Mouse (Mus musculus) megakaryocyte, embryonic 14.5 days (primary cell): ENCODE results near the gene Klf9.

Experiments
- FLI1 ChIP-seq: IDR thresholded peaks from 2 replicates; pipeline ENCODE4 v1.6.1; 2012; ENCODE audit warnings: low read length, inconsistent platforms, mixed read lengths
- GATA1 ChIP-seq: IDR thresholded peaks from 3 replicates; pipeline ENCODE4 v1.6.1; 2012; ENCODE audit warnings: mixed read lengths, low read length, inconsistent platforms, borderline replicate concordance

DNA sequence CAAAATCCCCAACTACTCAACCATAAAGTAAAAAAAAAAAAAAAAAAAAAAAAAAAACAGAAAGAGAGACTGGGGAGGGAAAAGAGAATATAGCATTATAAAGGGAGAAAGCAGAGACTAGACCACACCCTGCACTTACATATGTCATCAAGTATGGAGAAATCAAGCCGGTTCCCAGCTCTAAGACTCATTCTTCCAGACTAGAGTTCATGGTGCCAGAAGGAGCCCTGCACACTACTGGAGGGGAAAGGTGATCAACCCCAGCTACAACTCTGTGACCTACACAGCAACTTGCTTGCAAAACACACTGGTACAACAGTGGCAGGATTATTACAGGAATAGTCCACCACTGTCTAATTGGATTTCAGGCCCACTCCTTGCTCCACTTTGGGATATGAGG is 48.7 kb downstream of the Klf9 start:
- TF ChIP-seq FLI1 (no peak), GATA1 (no peak)
